Mouse (Mus musculus): Measurements from ENCODE around the gene Nav2. TPM values are rescaled to one million over a fixed set of nuclear protein-coding genes. Genes with fewer than 3 reads are reported as not detected.

Gene Nav2
- polyA plus RNA-seq, 1 experiment = 51.7 TPM

DNA sequence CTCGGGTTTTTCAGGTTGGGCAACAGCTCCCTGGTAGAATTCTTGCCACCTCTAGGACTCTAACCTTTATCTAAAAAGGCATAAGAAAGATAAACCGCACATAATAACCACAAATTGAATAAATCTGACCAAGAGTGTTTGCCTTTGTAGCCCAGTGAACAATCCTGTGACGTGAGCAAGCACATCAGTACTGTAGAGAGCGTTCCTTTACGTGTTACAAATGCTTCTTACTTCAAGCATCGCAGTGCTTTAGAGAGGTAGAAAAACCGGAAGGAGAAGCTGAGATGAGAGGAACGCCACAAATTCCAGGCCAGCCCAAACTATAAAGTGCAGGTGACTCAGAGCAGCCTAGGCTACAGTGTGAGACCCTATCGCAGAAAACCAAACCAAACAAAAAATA, 503.3 kb downstream of the Nav2 start:
- H3K9ac ChIP-seq (ENCODE audit: low read depth, poor library complexity, severe bottlenecking) = no peak overlapping the region
- H3K4me3 ChIP-seq (ENCODE audit: low read depth, low read length) = no peak overlapping the region
- no peaks in the 10 kb centered on the region for H3K27me3 ChIP-seq (ENCODE audit: control insufficient read depth, insufficient read depth, low read length, poor library complexity, severe bottlenecking)
- TF ChIP-seq POLR2A (IDR thresholded peaks at IDR 0.05; ENCODE audit: insufficient read depth, low read length) (no peak), CTCF (IDR thresholded peaks at IDR 0.05; ENCODE audit: low read depth, low read length) (no peak), EP300 (IDR thresholded peaks at IDR 0.05; ENCODE audit: insufficient read depth, low read depth, low read length) (no peak)
- no peaks in the 10 kb centered on the region for H3K9me3 ChIP-seq (replicated peaks; ENCODE audit: control insufficient read depth, insufficient read depth, low read length, poor library complexity, severe bottlenecking)
- H3K4me1 ChIP-seq (ENCODE audit: control insufficient read depth, insufficient read depth, low read length) = no peaks in the 10 kb centered on the region
- no peak overlapping the region for H3K27ac ChIP-seq (ENCODE audit: insufficient read depth, low read length)
- no peaks in the 10 kb centered on the region for H3K36me3 ChIP-seq (ENCODE audit: control insufficient read depth, insufficient read depth, low read length, poor library complexity, severe bottlenecking)

DNA sequence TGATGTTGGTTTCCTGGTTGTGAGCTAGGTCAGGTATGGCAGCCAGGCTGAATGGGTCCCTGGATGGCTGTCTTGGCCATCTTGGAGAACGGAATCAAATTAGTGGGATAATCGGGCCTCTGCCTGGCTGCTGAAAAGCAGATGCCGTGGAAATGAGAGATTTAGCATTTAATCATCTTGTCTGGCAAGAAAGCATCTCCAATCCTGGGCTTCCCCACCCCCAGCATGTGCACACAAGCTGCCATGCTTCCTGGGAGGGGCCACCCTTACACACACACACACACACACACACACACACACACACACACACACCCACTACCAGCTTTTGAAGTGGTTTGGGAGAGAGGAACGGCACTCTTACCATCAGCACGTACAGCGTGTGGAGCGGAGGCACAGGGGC, 506.6 kb downstream of the Nav2 start:
- Histone ChIP-seq H3K27ac (ENCODE audit: insufficient read depth, low read length) (no peak overlapping the region), H3K4me3 (ENCODE audit: low read depth, low read length) (no peak overlapping the region)
- TF ChIP-seq EP300 (IDR thresholded peaks at IDR 0.05; ENCODE audit: insufficient read depth, low read depth, low read length) = no peak
- no peak for TF ChIP-seq POLR2A (IDR thresholded peaks at IDR 0.05; ENCODE audit: insufficient read depth, low read length)
- TF ChIP-seq CTCF (IDR thresholded peaks at IDR 0.05; ENCODE audit: low read depth, low read length) = no peak

DNA sequence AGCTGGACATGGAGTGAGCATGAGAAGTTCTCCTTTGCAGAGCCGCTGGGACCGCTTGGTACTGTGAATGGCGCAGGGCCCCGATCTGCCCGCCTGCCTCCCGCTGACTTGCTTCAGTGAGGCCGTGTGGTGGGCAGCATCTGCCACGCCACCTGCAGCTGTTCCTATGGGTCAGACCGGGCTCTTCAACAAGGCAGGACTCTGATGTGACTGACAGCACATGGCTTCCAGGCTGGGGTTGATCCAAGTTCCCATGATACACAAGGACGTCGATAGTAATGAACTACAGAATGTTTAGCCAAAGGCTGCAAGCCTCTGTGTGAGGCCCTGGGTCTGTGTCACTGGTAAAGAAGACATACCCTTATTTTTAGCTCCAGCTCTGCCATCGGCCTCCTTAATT, 507.2 kb downstream of the Nav2 start:
- Histone ChIP-seq H3K4me3 (ENCODE audit: low read depth, low read length) (no peak overlapping the region), H3K9me3 (replicated peaks; ENCODE audit: control insufficient read depth, insufficient read depth, low read length, poor library complexity, severe bottlenecking) (no peaks in the 10 kb centered on the region), H3K4me1 (ENCODE audit: control insufficient read depth, insufficient read depth, low read length) (no peaks in the 10 kb centered on the region), H3K27ac (ENCODE audit: insufficient read depth, low read length) (no peak overlapping the region), H3K36me3 (ENCODE audit: control insufficient read depth, insufficient read depth, low read length, poor library complexity, severe bottlenecking) (no peaks in the 10 kb centered on the region), H3K9ac (ENCODE audit: low read depth, poor library complexity, severe bottlenecking) (no peak overlapping the region), H3K27me3 (ENCODE audit: control insufficient read depth, insufficient read depth, low read length, poor library complexity, severe bottlenecking) (no peaks in the 10 kb centered on the region)
- TF ChIP-seq POLR2A (IDR thresholded peaks at IDR 0.05; ENCODE audit: insufficient read depth, low read length) (no peak), EP300 (IDR thresholded peaks at IDR 0.05; ENCODE audit: insufficient read depth, low read depth, low read length) (no peak), CTCF (IDR thresholded peaks at IDR 0.05; ENCODE audit: low read depth, low read length) (no peak)

More for the DNA sequence above, 506.6 kb downstream of the Nav2 start:
- Histone ChIP-seq H3K27me3 (ENCODE audit: control insufficient read depth, insufficient read depth, low read length, poor library complexity, severe bottlenecking) (no peaks in the 10 kb centered on the region), H3K4me1 (ENCODE audit: control insufficient read depth, insufficient read depth, low read length) (no peaks in the 10 kb centered on the region), H3K9me3 (replicated peaks; ENCODE audit: control insufficient read depth, insufficient read depth, low read length, poor library complexity, severe bottlenecking) (no peaks in the 10 kb centered on the region), H3K9ac (ENCODE audit: low read depth, poor library complexity, severe bottlenecking) (no peak overlapping the region), H3K36me3 (ENCODE audit: control insufficient read depth, insufficient read depth, low read length, poor library complexity, severe bottlenecking) (no peaks in the 10 kb centered on the region)

DNA sequence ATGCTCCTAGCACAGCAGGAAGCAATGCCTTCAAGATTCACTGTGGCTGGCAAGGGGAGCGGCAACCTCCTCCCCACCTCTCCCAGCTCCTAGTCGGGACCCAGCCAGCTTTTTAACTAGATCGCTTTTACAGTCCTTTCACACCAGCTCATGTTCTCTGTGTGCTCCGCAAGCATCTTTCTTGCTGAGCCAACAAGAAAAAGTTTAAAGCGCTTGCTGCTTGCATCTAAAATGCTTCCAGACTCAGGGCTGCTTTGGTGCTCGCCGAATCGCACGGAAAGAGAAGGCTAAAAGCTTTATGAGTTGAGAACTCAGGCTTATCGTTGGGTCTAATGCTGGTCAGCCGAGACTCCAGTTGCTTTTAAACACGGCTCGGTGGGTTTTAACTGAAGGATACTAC, 510.3 kb downstream of the Nav2 start:
- Histone ChIP-seq H3K27me3 (ENCODE audit: control insufficient read depth, insufficient read depth, low read length, poor library complexity, severe bottlenecking) (no peaks in the 10 kb centered on the region), H3K36me3 (ENCODE audit: control insufficient read depth, insufficient read depth, low read length, poor library complexity, severe bottlenecking) (no peaks in the 10 kb centered on the region), H3K4me3 (ENCODE audit: low read depth, low read length) (no peak overlapping the region), H3K27ac (ENCODE audit: insufficient read depth, low read length) (no peak overlapping the region), H3K9ac (ENCODE audit: low read depth, poor library complexity, severe bottlenecking) (no peak overlapping the region), H3K4me1 (ENCODE audit: control insufficient read depth, insufficient read depth, low read length) (no peaks in the 10 kb centered on the region), H3K9me3 (replicated peaks; ENCODE audit: control insufficient read depth, insufficient read depth, low read length, poor library complexity, severe bottlenecking) (no peaks in the 10 kb centered on the region)
- TF ChIP-seq EP300 (IDR thresholded peaks at IDR 0.05; ENCODE audit: insufficient read depth, low read depth, low read length) (no peak), CTCF (IDR thresholded peaks at IDR 0.05; ENCODE audit: low read depth, low read length) (no peak), POLR2A (IDR thresholded peaks at IDR 0.05; ENCODE audit: insufficient read depth, low read length) (no peak)

DNA sequence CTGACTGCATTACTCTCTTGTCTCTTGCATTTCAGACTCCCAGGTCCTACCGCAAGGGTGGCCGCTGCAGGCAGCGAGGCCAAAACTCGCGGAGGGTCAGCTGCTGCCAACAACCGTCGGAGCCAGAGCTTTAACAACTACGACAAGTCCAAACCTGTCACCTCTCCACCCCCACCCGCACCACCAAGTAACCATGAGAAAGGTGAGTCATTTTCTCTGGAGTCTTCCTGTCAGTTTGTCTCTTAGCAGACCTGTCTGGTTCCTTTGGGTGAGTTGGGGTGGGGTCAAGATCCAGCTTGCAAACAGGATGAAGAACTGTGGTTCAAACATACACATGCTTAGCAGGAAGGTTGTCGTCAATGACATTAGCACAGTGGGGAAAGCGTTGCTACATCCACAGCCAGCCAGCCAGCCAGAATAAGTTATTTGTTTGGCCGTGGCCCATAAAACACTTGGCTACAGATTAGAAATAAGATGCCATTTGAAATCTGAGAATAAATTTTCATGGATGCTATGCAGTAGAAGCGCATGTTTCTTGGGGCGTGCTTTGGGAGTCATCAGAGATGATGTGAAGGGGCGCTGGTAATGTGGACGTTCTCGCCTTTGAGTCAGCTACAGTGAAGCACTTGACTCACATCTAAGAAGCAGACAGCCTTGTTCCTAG, 511.8 kb downstream of the Nav2 start:
- Histone ChIP-seq H3K36me3 (ENCODE audit: control insufficient read depth, insufficient read depth, low read length, poor library complexity, severe bottlenecking) (no peaks in the 10 kb centered on the region), H3K4me3 (ENCODE audit: low read depth, low read length) (no peak overlapping the region), H3K9ac (ENCODE audit: low read depth, poor library complexity, severe bottlenecking) (no peak overlapping the region), H3K9me3 (replicated peaks; ENCODE audit: control insufficient read depth, insufficient read depth, low read length, poor library complexity, severe bottlenecking) (no peaks in the 10 kb centered on the region), H3K4me1 (ENCODE audit: control insufficient read depth, insufficient read depth, low read length) (no peaks in the 10 kb centered on the region), H3K27me3 (ENCODE audit: control insufficient read depth, insufficient read depth, low read length, poor library complexity, severe bottlenecking) (no peaks in the 10 kb centered on the region), H3K27ac (ENCODE audit: insufficient read depth, low read length) (no peak overlapping the region)
- TF ChIP-seq CTCF (IDR thresholded peaks at IDR 0.05; ENCODE audit: low read depth, low read length) (no peak), POLR2A (IDR thresholded peaks at IDR 0.05; ENCODE audit: insufficient read depth, low read length) (no peak)

DNA sequence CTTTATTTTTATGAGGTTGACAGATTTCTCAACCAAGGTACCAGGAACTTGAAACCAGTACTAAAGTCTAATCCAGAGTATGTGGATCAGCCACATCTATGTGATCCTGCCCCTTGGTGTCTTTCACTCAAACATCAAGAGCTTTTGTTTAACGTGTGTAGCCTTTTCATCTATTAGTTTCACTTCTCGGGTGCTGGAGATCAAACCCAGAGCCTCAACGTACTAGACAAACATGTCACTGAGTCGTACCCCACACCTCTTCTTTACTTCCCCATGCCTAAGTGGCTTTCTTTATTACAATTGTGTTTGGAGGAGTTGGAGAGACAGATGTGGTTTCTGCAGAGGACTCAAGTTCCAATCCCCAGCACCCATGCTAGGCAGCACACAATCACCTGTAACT, 512.7 kb downstream of the Nav2 start:
- Histone ChIP-seq H3K9me3 (replicated peaks; ENCODE audit: control insufficient read depth, insufficient read depth, low read length, poor library complexity, severe bottlenecking) (no peaks in the 10 kb centered on the region), H3K4me1 (ENCODE audit: control insufficient read depth, insufficient read depth, low read length) (no peaks in the 10 kb centered on the region), H3K27me3 (ENCODE audit: control insufficient read depth, insufficient read depth, low read length, poor library complexity, severe bottlenecking) (no peaks in the 10 kb centered on the region), H3K9ac (ENCODE audit: low read depth, poor library complexity, severe bottlenecking) (no peak overlapping the region), H3K4me3 (ENCODE audit: low read depth, low read length) (no peak overlapping the region), H3K36me3 (ENCODE audit: control insufficient read depth, insufficient read depth, low read length, poor library complexity, severe bottlenecking) (no peaks in the 10 kb centered on the region), H3K27ac (ENCODE audit: insufficient read depth, low read length) (no peak overlapping the region)
- TF ChIP-seq CTCF (IDR thresholded peaks at IDR 0.05; ENCODE audit: low read depth, low read length) = no peak
- TF ChIP-seq POLR2A (IDR thresholded peaks at IDR 0.05; ENCODE audit: insufficient read depth, low read length) = no peak
- no peak for TF ChIP-seq EP300 (IDR thresholded peaks at IDR 0.05; ENCODE audit: insufficient read depth, low read depth, low read length)

Measured in ES-Bruce4 (cell line).